Mouse (Mus musculus): ENCODE measurements at regions not wholly inside any gene's neighbourhood (a gene's known extent, or its start where the extent isn't known, plus 50 kb on each side); places are given as distances from the start of the nearest gene placed in this dataset.

DNA sequence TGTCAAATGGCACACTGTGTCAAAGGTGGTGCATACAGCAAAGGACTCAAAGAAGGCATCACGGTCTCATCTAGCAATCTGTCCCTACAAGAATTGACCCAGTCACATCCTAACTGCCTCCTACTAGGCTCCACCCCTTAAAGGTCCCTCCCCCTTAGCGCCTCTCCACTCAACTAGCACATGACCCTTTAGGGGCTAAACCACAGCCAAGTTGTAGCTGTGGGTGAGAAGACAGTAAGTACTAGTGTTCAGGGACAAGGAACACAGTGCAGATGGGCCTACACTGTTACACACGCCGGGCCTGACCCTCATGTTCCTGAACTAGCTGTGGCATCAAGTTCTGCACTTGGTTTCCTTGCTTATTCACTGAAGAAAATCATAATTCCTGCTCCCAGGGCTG lies 192.4 kb downstream of the Bcl2l11 start:
- no peak for DNase-seq (ENCODE audit: extremely low read depth, low read depth, low spot score)
- no peak overlapping the region for H3K9ac ChIP-seq (ENCODE audit: low read depth, low read length)
- no peaks in the 10 kb centered on the region for H3K36me3 ChIP-seq (ENCODE audit: control insufficient read depth, insufficient read depth, low read length)
- no peaks in the 10 kb centered on the region for H3K79me2 ChIP-seq (ENCODE audit: control insufficient read depth, insufficient read depth, low read length)
- H3K27me3 ChIP-seq (ENCODE audit: control insufficient read depth, insufficient read depth, low read length) = no peaks in the 10 kb centered on the region
- TF ChIP-seq CTCF (IDR thresholded peaks at IDR 0.05; ENCODE audit: low read depth, low read length) (no peak), POLR2A (IDR thresholded peaks at IDR 0.05; ENCODE audit: extremely low read depth, insufficient read depth, low read length) (no peak)
- 92% methylated on average over 4 of the region's 4 CpGs for WGBS
- H3K4me1 ChIP-seq (ENCODE audit: control insufficient read depth, insufficient read depth, low read length) = no peaks in the 10 kb centered on the region
- no peak overlapping the region for H3K27ac ChIP-seq (replicated peaks; ENCODE audit: insufficient read depth, low read depth, low read length)
- no peak overlapping the region for H3K4me3 ChIP-seq (ENCODE audit: insufficient read depth, low read depth, low read length)

DNA sequence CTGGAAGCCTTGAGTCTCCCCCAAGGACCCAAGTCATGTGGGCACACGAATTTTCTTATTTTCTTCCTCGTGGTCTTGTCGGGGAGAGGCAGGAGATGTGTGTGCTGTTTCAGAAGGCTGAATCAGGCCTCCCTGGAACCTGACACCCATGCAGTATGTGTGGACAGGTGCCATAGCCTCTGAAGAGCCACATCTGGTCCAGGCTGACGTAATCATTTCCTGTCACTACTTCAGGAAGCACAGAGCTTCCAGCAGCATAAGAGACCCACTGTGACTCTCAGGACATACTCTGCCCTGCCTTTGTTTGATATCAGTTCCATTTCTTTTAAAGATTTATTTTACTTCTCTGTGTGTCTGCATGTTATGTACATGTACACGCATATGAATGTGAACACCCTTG lies 193.1 kb downstream of the Bcl2l11 start:
- no peak overlapping the region for H3K9ac ChIP-seq (ENCODE audit: low read depth, low read length)
- H3K79me2 ChIP-seq (ENCODE audit: control insufficient read depth, insufficient read depth, low read length) = no peaks in the 10 kb centered on the region
- no peak for DNase-seq (ENCODE audit: extremely low read depth, low read depth, low spot score)
- no peaks in the 10 kb centered on the region for H3K36me3 ChIP-seq (ENCODE audit: control insufficient read depth, insufficient read depth, low read length)
- no peaks in the 10 kb centered on the region for H3K4me1 ChIP-seq (ENCODE audit: control insufficient read depth, insufficient read depth, low read length)
- no peak overlapping the region for H3K27ac ChIP-seq (replicated peaks; ENCODE audit: insufficient read depth, low read depth, low read length)
- TF ChIP-seq POLR2A (IDR thresholded peaks at IDR 0.05; ENCODE audit: extremely low read depth, insufficient read depth, low read length) (no peak), CTCF (IDR thresholded peaks at IDR 0.05; ENCODE audit: low read depth, low read length) (no peak)
- 81% methylated on average over 5 of the region's 5 CpGs for WGBS
- H3K27me3 ChIP-seq (ENCODE audit: control insufficient read depth, insufficient read depth, low read length) = no peaks in the 10 kb centered on the region
- no peak overlapping the region for H3K4me3 ChIP-seq (ENCODE audit: insufficient read depth, low read depth, low read length)

DNA sequence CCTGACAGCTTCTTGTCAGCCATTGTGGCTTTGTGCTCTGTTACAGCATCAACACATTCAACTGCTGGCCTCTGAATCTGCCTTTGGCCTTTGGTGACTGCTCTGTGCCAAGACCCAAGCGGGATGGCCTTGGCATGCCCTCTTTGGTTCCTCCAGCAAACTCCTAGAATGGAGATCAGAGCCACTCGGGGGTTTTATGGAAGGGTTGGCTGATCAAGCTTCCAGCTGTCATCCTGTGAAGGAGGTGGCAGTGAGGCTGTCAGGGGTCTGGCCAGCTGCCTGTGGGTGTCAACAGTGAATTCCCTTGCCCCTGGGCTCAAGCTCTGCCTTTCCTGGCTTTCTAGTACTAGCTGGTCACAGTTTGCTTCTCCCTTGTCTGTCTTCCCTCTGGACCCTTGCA lies 195.6 kb downstream of the Bcl2l11 start:
- no peaks in the 10 kb centered on the region for H3K4me1 ChIP-seq (ENCODE audit: control insufficient read depth, insufficient read depth, low read length)
- no peak overlapping the region for H3K27ac ChIP-seq (replicated peaks; ENCODE audit: insufficient read depth, low read depth, low read length)
- no peak for DNase-seq (ENCODE audit: extremely low read depth, low read depth, low spot score)
- WGBS = 78% methylated on average over 2 of the region's 2 CpGs
- H3K27me3 ChIP-seq (ENCODE audit: control insufficient read depth, insufficient read depth, low read length) = no peaks in the 10 kb centered on the region
- no peak overlapping the region for H3K4me3 ChIP-seq (ENCODE audit: insufficient read depth, low read depth, low read length)
- H3K36me3 ChIP-seq (ENCODE audit: control insufficient read depth, insufficient read depth, low read length) = no peaks in the 10 kb centered on the region
- H3K79me2 ChIP-seq (ENCODE audit: control insufficient read depth, insufficient read depth, low read length) = no peaks in the 10 kb centered on the region
- no peak overlapping the region for H3K9ac ChIP-seq (ENCODE audit: low read depth, low read length)
- TF ChIP-seq CTCF (IDR thresholded peaks at IDR 0.05; ENCODE audit: low read depth, low read length) = no peak
- no peak for TF ChIP-seq POLR2A (IDR thresholded peaks at IDR 0.05; ENCODE audit: extremely low read depth, insufficient read depth, low read length)

DNA sequence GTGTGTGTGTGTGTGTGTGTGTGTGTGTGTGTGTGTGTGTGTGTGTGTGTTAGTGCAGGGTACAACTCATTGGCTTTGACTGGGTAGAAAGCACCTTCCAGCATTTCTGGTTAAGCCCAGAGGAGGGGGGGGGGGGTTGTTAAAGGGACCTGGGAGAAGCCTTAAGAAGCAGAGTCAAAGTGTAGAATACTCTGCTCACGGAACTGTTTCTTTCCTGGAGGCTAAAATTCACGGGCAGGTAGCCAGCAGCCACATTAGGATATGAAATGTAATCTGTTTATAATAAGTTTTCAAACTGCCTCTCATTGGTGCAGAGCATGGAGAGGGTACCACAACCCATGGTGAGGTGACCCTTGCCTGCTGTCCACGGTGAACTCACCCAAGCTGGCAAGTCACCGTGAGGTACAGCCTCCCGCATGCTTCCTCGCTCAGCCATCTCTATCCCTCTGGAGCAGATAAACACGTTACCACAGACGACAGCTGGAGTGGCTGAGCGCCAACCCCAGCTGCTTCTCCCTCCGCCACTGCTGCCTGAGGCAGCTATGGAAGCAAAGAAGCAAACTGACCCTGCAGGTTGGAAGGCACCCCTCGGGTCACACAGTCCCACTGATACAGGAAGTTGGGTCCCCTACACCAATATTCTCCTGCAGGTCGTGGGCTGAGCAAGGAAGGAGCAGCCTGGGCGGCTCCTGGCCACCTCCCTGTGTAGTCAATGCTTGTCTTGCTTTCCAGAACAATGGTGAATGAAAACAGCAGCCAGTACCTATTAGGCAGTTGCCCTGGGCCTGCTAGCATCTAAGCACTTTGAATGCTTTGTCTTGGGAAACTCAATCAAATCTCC lies 198.6 kb downstream of the Bcl2l11 start:
- no peak overlapping the region for H3K4me3 ChIP-seq (ENCODE audit: insufficient read depth, low read depth, low read length)
- TF ChIP-seq POLR2A (IDR thresholded peaks at IDR 0.05; ENCODE audit: extremely low read depth, insufficient read depth, low read length) (no peak), CTCF (IDR thresholded peaks at IDR 0.05; ENCODE audit: low read depth, low read length) (no peak)
- H3K27ac ChIP-seq (replicated peaks; ENCODE audit: insufficient read depth, low read depth, low read length) = no peak overlapping the region
- H3K79me2 ChIP-seq (ENCODE audit: control insufficient read depth, insufficient read depth, low read length) = no peaks in the 10 kb centered on the region
- DNase-seq (ENCODE audit: extremely low read depth, low read depth, low spot score) = no peak
- H3K36me3 ChIP-seq (ENCODE audit: control insufficient read depth, insufficient read depth, low read length) = no peaks in the 10 kb centered on the region
- H3K9ac ChIP-seq (ENCODE audit: low read depth, low read length) = no peak overlapping the region
- H3K27me3 ChIP-seq (ENCODE audit: control insufficient read depth, insufficient read depth, low read length) = no peaks in the 10 kb centered on the region
- H3K4me1 ChIP-seq (ENCODE audit: control insufficient read depth, insufficient read depth, low read length) = no peaks in the 10 kb centered on the region
- 69% methylated on average over 13 of the region's 13 CpGs for WGBS

DNA sequence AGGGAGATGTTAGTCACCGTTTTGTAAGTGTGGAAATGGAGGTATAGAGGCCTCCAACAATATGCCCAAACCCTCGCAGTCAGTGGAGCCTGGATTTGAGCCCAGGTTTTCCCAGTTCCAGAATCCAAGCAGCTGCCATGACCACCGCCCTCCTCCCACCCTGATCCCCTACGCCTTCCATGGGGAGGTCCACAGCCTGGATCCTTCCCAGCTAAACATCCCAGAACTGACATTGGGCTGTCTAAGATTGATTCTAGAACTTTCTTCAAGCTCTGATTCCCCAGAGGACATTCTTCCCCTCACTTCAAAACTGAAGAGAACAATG lies 199.2 kb downstream of the Bcl2l11 start:
- H3K9ac ChIP-seq (ENCODE audit: low read depth, low read length) = no peak overlapping the region
- H3K36me3 ChIP-seq (ENCODE audit: control insufficient read depth, insufficient read depth, low read length) = no peaks in the 10 kb centered on the region
- WGBS = 95% methylated on average over 4 of the region's 4 CpGs
- H3K4me1 ChIP-seq (ENCODE audit: control insufficient read depth, insufficient read depth, low read length) = no peaks in the 10 kb centered on the region
- DNase-seq (ENCODE audit: extremely low read depth, low read depth, low spot score) = no peak
- no peak overlapping the region for H3K27ac ChIP-seq (replicated peaks; ENCODE audit: insufficient read depth, low read depth, low read length)
- no peak for TF ChIP-seq POLR2A (IDR thresholded peaks at IDR 0.05; ENCODE audit: extremely low read depth, insufficient read depth, low read length)
- TF ChIP-seq CTCF (IDR thresholded peaks at IDR 0.05; ENCODE audit: low read depth, low read length) = no peak
- no peaks in the 10 kb centered on the region for H3K79me2 ChIP-seq (ENCODE audit: control insufficient read depth, insufficient read depth, low read length)
- no peak overlapping the region for H3K4me3 ChIP-seq (ENCODE audit: insufficient read depth, low read depth, low read length)
- H3K27me3 ChIP-seq (ENCODE audit: control insufficient read depth, insufficient read depth, low read length) = no peaks in the 10 kb centered on the region

DNA sequence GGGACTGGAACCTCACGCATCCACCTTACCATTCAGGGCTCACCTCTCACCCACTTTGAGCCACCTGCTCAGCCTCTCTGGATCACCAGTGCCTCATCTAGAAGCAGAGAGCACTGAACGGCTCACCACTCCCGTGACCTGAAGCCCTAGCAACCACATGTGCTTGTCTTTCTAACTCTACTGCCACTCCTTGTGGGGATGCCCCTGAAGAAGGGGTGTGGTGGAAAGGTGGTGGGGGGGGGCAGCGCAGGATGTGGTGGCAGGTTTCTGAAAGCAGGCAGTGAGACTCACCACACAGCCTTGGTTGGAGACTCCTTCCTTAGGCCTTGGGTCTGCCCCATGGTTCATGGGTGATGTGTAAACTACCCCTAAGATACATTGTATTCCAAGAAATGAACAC lies 199.6 kb downstream of the Bcl2l11 start:
- no peaks in the 10 kb centered on the region for H3K79me2 ChIP-seq (ENCODE audit: control insufficient read depth, insufficient read depth, low read length)
- no peak for TF ChIP-seq CTCF (IDR thresholded peaks at IDR 0.05; ENCODE audit: low read depth, low read length)
- TF ChIP-seq POLR2A (IDR thresholded peaks at IDR 0.05; ENCODE audit: extremely low read depth, insufficient read depth, low read length) = no peak
- H3K4me3 ChIP-seq (ENCODE audit: insufficient read depth, low read depth, low read length) = no peak overlapping the region
- no peak overlapping the region for H3K9ac ChIP-seq (ENCODE audit: low read depth, low read length)
- no peak overlapping the region for H3K27ac ChIP-seq (replicated peaks; ENCODE audit: insufficient read depth, low read depth, low read length)
- DNase-seq (ENCODE audit: extremely low read depth, low read depth, low spot score) = no peak
- 94% methylated on average over 4 of the region's 4 CpGs for WGBS
- H3K4me1 ChIP-seq (ENCODE audit: control insufficient read depth, insufficient read depth, low read length) = no peaks in the 10 kb centered on the region
- H3K36me3 ChIP-seq (ENCODE audit: control insufficient read depth, insufficient read depth, low read length) = no peaks in the 10 kb centered on the region
- H3K27me3 ChIP-seq (ENCODE audit: control insufficient read depth, insufficient read depth, low read length) = no peaks in the 10 kb centered on the region
